Mouse (Mus musculus) heart, postnatal 0 days (tissue): Measurements from ENCODE around the gene Fam107b. TPM values are rescaled to one million over a fixed set of nuclear protein-coding genes. Genes with fewer than 3 reads are reported as not detected.

Experiments used
- ATAC-seq: fragments of 200-750 bp; cut with Nextera tagmentation; 2 replicates; pipeline ENCODE4 v1.8.0; 2017; ENCODE audit warnings: low read depth, moderate number of reproducible peaks, moderate library complexity; ENCODE audit not compliant: insufficient read depth
- DNase-seq: peaks from one replicate; pipeline ENCODE4 v3.0.0-alpha.2; 2016; ENCODE audit warnings: low spot score
- H3K27ac ChIP-seq: fragments of 300-500 bp; sonication (generic); 2 replicates; pipeline ENCODE4 v1.5.1; 2014; ENCODE audit warnings: low read depth, mild to moderate bottlenecking
- H3K27me3 ChIP-seq: fragments of 300-500 bp; sonication (generic); 2 replicates; pipeline ENCODE4 v1.6.1; 2014; ENCODE audit warnings: low read length, mixed read lengths; ENCODE audit not compliant: control insufficient read depth, insufficient read depth
- H3K36me3 ChIP-seq: fragments of 300-500 bp; sonication (generic); replicated peaks from 2 replicates; pipeline ENCODE4 v1.6.1; 2014; ENCODE audit warnings: low read length, mixed read lengths; ENCODE audit not compliant: control insufficient read depth, insufficient read depth
- H3K4me1 ChIP-seq: fragments of 300-500 bp; sonication (generic); 2 replicates; pipeline ENCODE4 v1.6.1; 2014; ENCODE audit warnings: antibody characterized with exemption; ENCODE audit not compliant: control insufficient read depth, insufficient read depth
- H3K4me2 ChIP-seq: fragments of 300-500 bp; sonication (generic); 2 replicates; pipeline ENCODE4 v1.6.1; 2014; ENCODE audit warnings: low read depth, mild to moderate bottlenecking, low read length, moderate library complexity
- H3K4me3 ChIP-seq: fragments of 300-500 bp; sonication (generic); 2 replicates; pipeline ENCODE4 v1.5.1; 2014; ENCODE audit warnings: low read depth, low read length
- H3K9ac ChIP-seq: fragments of 300-500 bp; sonication (generic); replicated peaks from 2 replicates; pipeline ENCODE4 v1.6.1; 2014; ENCODE audit warnings: low read depth, low read length, mixed read lengths
- H3K9me3 ChIP-seq: fragments of 300-500 bp; sonication (generic); replicated peaks from 2 replicates; pipeline ENCODE4 v1.6.1; 2016; ENCODE audit warnings: low read length; ENCODE audit not compliant: control insufficient read depth
- CTCF ChIP-seq: IDR thresholded peaks from 2 replicates; pipeline ENCODE4 v1.5.1; 2016; ENCODE audit warnings: antibody characterized with exemption, control low read depth, low read depth
- EP300 ChIP-seq: IDR thresholded peaks from 2 replicates; pipeline ENCODE4 v1.6.1; 2016; ENCODE audit warnings: antibody characterized with exemption, low read depth
- WGBS: fragments of 180-500 bp; shearing (Covaris S2); extraction: QIAGEN DNeasy Blood & Tissue Kit; methylation state at CpG from one replicate; pipeline ENCODE4 v1.1.7; 2014; 5-methylcytosine and 5-hydroxymethylcytosine counted together
- polyA plus RNA-seq: library from polyadenylated mRNA; unstranded; fragments of >200 nt; fragmentation: Nextera tagmentation; extraction: Ambion mirVana; gene quantifications from 2 replicates; pipeline ENCODE4 v1.2.1, GENCODE M21; 2015
- total RNA-seq: library from RNA; depleted of rRNA; stranded (reverse); fragments of >200 nt; gene quantifications from 2 replicates; pipeline ENCODE4 v1.2.3, GENCODE M21; 2014; ENCODE audit warnings: low replicate concordance

The Fam107b gene
- total and polyA plus RNA-seq, 2 experiments from 2014 or later = 9.2 to 18.5 TPM

GRCm38 (mm10) chr2:3642949-3643348 is 72.7 kb downstream of the Fam107b start:
- Histone ChIP-seq H3K4me3 (no peak overlapping the region), H3K27me3 (no peaks in the 10 kb centered on the region), H3K9ac (no peak overlapping the region), H3K36me3 (no peaks in the 10 kb centered on the region), H3K27ac (no peak overlapping the region), H3K4me2 (no peak overlapping the region), H3K4me1 (no peaks in the 10 kb centered on the region), H3K9me3 (no peaks in the 10 kb centered on the region)
- DNase-seq = no peak
- ATAC-seq = no peak
- TF ChIP-seq EP300 (no peak), CTCF (no peak)

GRCm38 (mm10) chr2:3645741-3646140 is 75.5 kb downstream of the Fam107b start:
- H3K9me3 ChIP-seq = no peaks in the 10 kb centered on the region
- TF ChIP-seq CTCF = no peak
- no peak for TF ChIP-seq EP300
- H3K4me2 ChIP-seq = no peak overlapping the region
- H3K36me3 ChIP-seq = no peaks in the 10 kb centered on the region
- H3K27ac ChIP-seq = no peak overlapping the region
- H3K4me1 ChIP-seq = no peaks in the 10 kb centered on the region
- no peak overlapping the region for H3K4me3 ChIP-seq
- WGBS = 87% methylated on average over 4 of the region's 4 CpGs
- H3K27me3 ChIP-seq = no peaks in the 10 kb centered on the region
- H3K9ac ChIP-seq = no peak overlapping the region
- ATAC-seq (no peak), DNase-seq (no peak)

GRCm38 (mm10) chr2:3649171-3649570 is 78.9 kb downstream of the Fam107b start:
- 61% methylated on average over 5 of the region's 5 CpGs for WGBS
- H3K9me3 ChIP-seq = no peaks in the 10 kb centered on the region
- H3K4me3 ChIP-seq = no peak overlapping the region
- no peaks in the 10 kb centered on the region for H3K27me3 ChIP-seq
- no peaks in the 10 kb centered on the region for H3K36me3 ChIP-seq
- DNase-seq (no peak), ATAC-seq (no peak)
- H3K27ac ChIP-seq = no peak overlapping the region
- no peak overlapping the region for H3K4me2 ChIP-seq
- H3K4me1 ChIP-seq = no peaks in the 10 kb centered on the region
- TF ChIP-seq CTCF (no peak), EP300 (no peak)
- H3K9ac ChIP-seq = no peak overlapping the region

- no peaks in the 10 kb centered on the region for H3K27me3 ChIP-seq
- peaks cover 10% of the 10 kb centered on the region; the same call in 1 of the 2 replicates for H3K4me1 ChIP-seq
- no peak overlapping the region for H3K4me2 ChIP-seq
- no peaks in the 10 kb centered on the region for H3K9me3 ChIP-seq
- H3K27ac ChIP-seq = no peak overlapping the region
- no peak overlapping the region for H3K9ac ChIP-seq
- H3K4me3 ChIP-seq = no peak overlapping the region
- no peaks in the 10 kb centered on the region for H3K36me3 ChIP-seq
- no peak for DNase-seq
- no peak for ATAC-seq
- TF ChIP-seq CTCF = no peak
- no peak for TF ChIP-seq EP300
Measured at GRCm38 (mm10) chr2:3654606-3655005, 84.3 kb downstream of the Fam107b start.

GRCm38 (mm10) chr2:3656091-3656490 is 85.8 kb downstream of the Fam107b start:
- DNase-seq = no peak
- no peak for ATAC-seq
- WGBS = 74% methylated on average over 3 of the region's 3 CpGs
- TF ChIP-seq EP300 (no peak), CTCF (no peak)
- no peaks in the 10 kb centered on the region for H3K27me3 ChIP-seq
- no peak overlapping the region for H3K4me3 ChIP-seq
- H3K27ac ChIP-seq = no peak overlapping the region
- no peaks in the 10 kb centered on the region for H3K36me3 ChIP-seq
- no peak overlapping the region for H3K9ac ChIP-seq
- no peak overlapping the region for H3K4me2 ChIP-seq
- H3K9me3 ChIP-seq = no peaks in the 10 kb centered on the region
- H3K4me1 ChIP-seq = peaks cover 10% of the 10 kb centered on the region; the same call in 1 of the 2 replicates

- no peaks in the 10 kb centered on the region for H3K36me3 ChIP-seq
- H3K4me2 ChIP-seq = no peak overlapping the region
- TF ChIP-seq CTCF (no peak), EP300 (no peak)
- 77% methylated on average over 6 of the region's 6 CpGs for WGBS
- no peak overlapping the region for H3K9ac ChIP-seq
- H3K4me3 ChIP-seq = no peak overlapping the region
- no peak overlapping the region; the same call in 1 of the 2 replicates for H3K27ac ChIP-seq
- no peak for DNase-seq
- no peaks in the 10 kb centered on the region for H3K9me3 ChIP-seq
- H3K4me1 ChIP-seq = peaks cover 10% of the 10 kb centered on the region; the same call in 1 of the 2 replicates
- ATAC-seq = no peak
- no peaks in the 10 kb centered on the region for H3K27me3 ChIP-seq
Measured at GRCm38 (mm10) chr2:3656834-3657233, 86.5 kb downstream of the Fam107b start.
